Mouse (Mus musculus) stomach, embryonic 14.5 days (tissue): ENCODE data around the gene Slc38a7. TPM values are rescaled to one million over a fixed set of nuclear protein-coding genes. Genes with fewer than 3 reads are reported as not detected.
A peak's percentile ranks its signal among the peaks of the same experiment; 100 is the strongest.
"Not testable (repeated sequence)": the region's sequence is repeated elsewhere in the genome, so short reads cannot be mapped to it uniquely, and the experiment has no call there.

Experiments used
- ATAC-seq: fragments of 200-750 bp; cut with Nextera tagmentation; 2 replicates; pipeline ENCODE4 v1.8.0; 2017; ENCODE audit warnings: low read depth, moderate TSS enrichment; ENCODE audit not compliant: insufficient number of reproducible peaks, insufficient read depth, low FRiP score
- H3K27ac ChIP-seq: fragments of 300-500 bp; sonication (generic); 2 replicates; pipeline ENCODE4 v1.5.1; 2014; ENCODE audit warnings: mild to moderate bottlenecking, low read length, moderate library complexity, mixed read lengths
- H3K27me3 ChIP-seq: fragments of 300-500 bp; sonication (generic); 2 replicates; pipeline ENCODE4 v1.6.1; 2014; ENCODE audit warnings: low read length, control low read depth, mixed read lengths; ENCODE audit not compliant: control insufficient read depth, insufficient read depth
- H3K36me3 ChIP-seq: fragments of 300-500 bp; sonication (generic); 2 replicates; pipeline ENCODE4 v1.6.1; 2014; ENCODE audit warnings: mild to moderate bottlenecking, control low read depth, low read length, moderate library complexity, mixed read lengths; ENCODE audit not compliant: control insufficient read depth, insufficient read depth
- H3K4me1 ChIP-seq: fragments of 300-500 bp; sonication (generic); 2 replicates; pipeline ENCODE4 v1.6.1; 2014; ENCODE audit warnings: low read length, control low read depth, mixed read lengths; ENCODE audit not compliant: control insufficient read depth, insufficient read depth
- H3K4me2 ChIP-seq: fragments of 300-500 bp; sonication (generic); replicated peaks from 2 replicates; pipeline ENCODE4 v1.6.1; 2014; ENCODE audit warnings: low read depth, low read length, control low read depth
- H3K4me3 ChIP-seq: fragments of 300-500 bp; sonication (generic); 2 replicates; pipeline ENCODE4 v1.5.1; 2014; ENCODE audit warnings: low read depth, low read length, control low read depth
- H3K9ac ChIP-seq: fragments of 300-500 bp; sonication (generic); replicated peaks from 2 replicates; pipeline ENCODE4 v1.6.1; 2014; ENCODE audit warnings: low read depth, mild to moderate bottlenecking, control low read depth, low read length, moderate library complexity, mixed read lengths
- H3K9me3 ChIP-seq: fragments of 300-500 bp; sonication (generic); 2 replicates; pipeline ENCODE4 v1.6.1; 2016; ENCODE audit warnings: low read depth, low read length, control low read depth; ENCODE audit not compliant: control insufficient read depth
- WGBS: fragments of 180-500 bp; shearing (Covaris S2); extraction: QIAGEN DNeasy Blood & Tissue Kit; methylation state at CpG from one replicate; pipeline ENCODE4 v1.1.7; 2014; 5-methylcytosine and 5-hydroxymethylcytosine counted together
- polyA plus RNA-seq: library from polyadenylated mRNA; unstranded; fragments of >200 nt; fragmentation: Nextera tagmentation; extraction: Ambion mirVana; gene quantifications from 2 replicates; pipeline ENCODE4 v1.2.1, GENCODE M21; 2014

The Slc38a7 gene
- polyA plus RNA-seq, 1 experiment from 2014 or later = 15.0 TPM

GRCm38 (mm10) chr8:95825162-95825561, 28.2 kb downstream of the Slc38a7 start, which contains the start of gene Sap18b:
Gene Sap18b, plus strand, starts transcription at chr8:95825346.
- H3K36me3 ChIP-seq, H3K4me2 ChIP-seq, H3K27ac ChIP-seq, ATAC-seq, H3K27me3 ChIP-seq, H3K4me1 ChIP-seq, H3K9me3 ChIP-seq, H3K4me3 ChIP-seq, H3K9ac ChIP-seq: not testable (repeated sequence)
- 66% methylated on average over 25 of the region's 25 CpGs for WGBS

- ATAC-seq = no peak
- no peaks in the 10 kb centered on the region for H3K27me3 ChIP-seq
- H3K27ac ChIP-seq = no peak overlapping the region
- 62% methylated on average over 3 of the region's 3 CpGs for WGBS
- H3K4me1 ChIP-seq = no peaks in the 10 kb centered on the region
- H3K4me2 ChIP-seq = no peak overlapping the region
- H3K9me3 ChIP-seq = no peaks in the 10 kb centered on the region
- H3K9ac ChIP-seq = no peak overlapping the region
- no peak overlapping the region for H3K4me3 ChIP-seq
- H3K36me3 ChIP-seq = no peaks in the 10 kb centered on the region
These were observed 30.6 kb downstream of the Slc38a7 start for GRCm38 (mm10) chr8:95822699-95823098.

GRCm38 (mm10) chr8:95822096-95822495, 31.2 kb downstream of the Slc38a7 start:
- H3K9ac ChIP-seq = no peak overlapping the region
- H3K36me3 ChIP-seq = no peaks in the 10 kb centered on the region
- H3K27me3 ChIP-seq = no peaks in the 10 kb centered on the region
- ATAC-seq = no peak
- no peaks in the 10 kb centered on the region for H3K4me1 ChIP-seq
- WGBS = 81% methylated on average over 5 of the region's 5 CpGs
- H3K4me2 ChIP-seq = no peak overlapping the region
- H3K9me3 ChIP-seq = no peaks in the 10 kb centered on the region
- H3K4me3 ChIP-seq = no peak overlapping the region
- H3K27ac ChIP-seq = no peak overlapping the region

GRCm38 (mm10) chr8:95821266-95821665, 32.1 kb downstream of the Slc38a7 start:
- Histone ChIP-seq H3K4me1 (no peaks in the 10 kb centered on the region), H3K4me3 (no peak overlapping the region), H3K9ac (no peak overlapping the region), H3K27me3 (no peaks in the 10 kb centered on the region), H3K4me2 (no peak overlapping the region), H3K27ac (no peak overlapping the region), H3K9me3 (no peaks in the 10 kb centered on the region), H3K36me3 (no peaks in the 10 kb centered on the region)
- 64% methylated on average over 6 of the region's 6 CpGs for WGBS
- no peak for ATAC-seq

GRCm38 (mm10) chr8:95818211-95818610, 35.1 kb downstream of the Slc38a7 start:
- no peak for ATAC-seq
- no peak overlapping the region for H3K9ac ChIP-seq
- H3K4me3 ChIP-seq = no peak overlapping the region
- H3K36me3 ChIP-seq = no peaks in the 10 kb centered on the region
- no peaks in the 10 kb centered on the region for H3K4me1 ChIP-seq
- H3K9me3 ChIP-seq = no peaks in the 10 kb centered on the region
- H3K4me2 ChIP-seq = no peak overlapping the region
- 30% methylated on average over 1 of the region's 1 CpGs for WGBS
- H3K27ac ChIP-seq = no peak overlapping the region
- no peaks in the 10 kb centered on the region for H3K27me3 ChIP-seq

- Histone ChIP-seq H3K4me2 (no peak overlapping the region), H3K27ac (no peak overlapping the region), H3K9ac (no peak overlapping the region), H3K36me3 (no peaks in the 10 kb centered on the region), H3K9me3 (no peaks in the 10 kb centered on the region), H3K27me3 (no peaks in the 10 kb centered on the region), H3K4me1 (no peaks in the 10 kb centered on the region), H3K4me3 (no peak overlapping the region)
- no peak for ATAC-seq
- WGBS = 64% methylated on average over 3 of the region's 3 CpGs
These were observed 35.7 kb downstream of the Slc38a7 start for GRCm38 (mm10) chr8:95817597-95817996.

GRCm38 (mm10) chr8:95816044-95816708, 37.2 kb downstream of the Slc38a7 start:
- Histone ChIP-seq H3K36me3 (no peaks in the 10 kb centered on the region), H3K9me3 (no peaks in the 10 kb centered on the region), H3K9ac (no peak overlapping the region), H3K4me3 (no peak overlapping the region), H3K27ac (no peak overlapping the region), H3K27me3 (no peaks in the 10 kb centered on the region), H3K4me1 (no peaks in the 10 kb centered on the region), H3K4me2 (no peak overlapping the region)
- peak; percentile 78; the same call in 1 of the 2 replicates for ATAC-seq
- WGBS = 44% methylated on average over 6 of the region's 6 CpGs

GRCm38 (mm10) chr8:95810184-95810591, 43.2 kb downstream of the Slc38a7 start:
- no peak overlapping the region; the same call in 1 of the 2 replicates for H3K27ac ChIP-seq
- no peak for ATAC-seq
- no peaks in the 10 kb centered on the region for H3K36me3 ChIP-seq
- H3K9me3 ChIP-seq = no peaks in the 10 kb centered on the region
- H3K4me3 ChIP-seq = no peak overlapping the region
- H3K4me2 ChIP-seq = no peak overlapping the region
- H3K27me3 ChIP-seq = no peaks in the 10 kb centered on the region
- no peak overlapping the region; the same call in 1 of the 2 replicates for H3K9ac ChIP-seq
- WGBS = 54% methylated on average over 3 of the region's 3 CpGs
- peaks cover 9% of the 10 kb centered on the region for H3K4me1 ChIP-seq

GRCm38 (mm10) chr8:95809116-95809515, 44.2 kb downstream of the Slc38a7 start:
- Histone ChIP-seq H3K9me3 (no peaks in the 10 kb centered on the region), H3K9ac (no peak overlapping the region), H3K4me1 (peaks cover 11% of the 10 kb centered on the region), H3K4me3 (no peak overlapping the region), H3K36me3 (no peaks in the 10 kb centered on the region), H3K27me3 (no peaks in the 10 kb centered on the region), H3K4me2 (no peak overlapping the region), H3K27ac (no peak overlapping the region)
- no peak for ATAC-seq
- 81% methylated on average over 5 of the region's 5 CpGs for WGBS
